Mouse (Mus musculus) embryonic fibroblast, embryonic 13.5 days (primary cell): Measurements from ENCODE around the gene Trpc7.

Experiments used
- CTCF ChIP-seq: IDR thresholded peaks from 2 replicates; pipeline ENCODE4 v1.5.1; 2011; ENCODE audit warnings: mild to moderate bottlenecking, control low read depth, low read length, moderate library complexity, borderline replicate concordance; ENCODE audit not compliant: insufficient read depth
- POLR2A ChIP-seq: IDR thresholded peaks from 2 replicates; pipeline ENCODE4 v1.6.1; 2011; ENCODE audit warnings: low read depth, mild to moderate bottlenecking, control low read depth, low read length, moderate library complexity

GRCm38 (mm10) chr13:56794441-56794840, 101.4 kb downstream of the Trpc7 start:
- TF ChIP-seq CTCF (no peak), POLR2A (no peak)
